Mouse (Mus musculus): ENCODE results near the gene Map3k19. TPM values are rescaled to one million over a fixed set of nuclear protein-coding genes. Genes with fewer than 3 reads are reported as not detected.

Map3k19 gene
- polyA plus RNA-seq (2017; shearing (Covaris generic)): 0.17 TPM

DNA sequence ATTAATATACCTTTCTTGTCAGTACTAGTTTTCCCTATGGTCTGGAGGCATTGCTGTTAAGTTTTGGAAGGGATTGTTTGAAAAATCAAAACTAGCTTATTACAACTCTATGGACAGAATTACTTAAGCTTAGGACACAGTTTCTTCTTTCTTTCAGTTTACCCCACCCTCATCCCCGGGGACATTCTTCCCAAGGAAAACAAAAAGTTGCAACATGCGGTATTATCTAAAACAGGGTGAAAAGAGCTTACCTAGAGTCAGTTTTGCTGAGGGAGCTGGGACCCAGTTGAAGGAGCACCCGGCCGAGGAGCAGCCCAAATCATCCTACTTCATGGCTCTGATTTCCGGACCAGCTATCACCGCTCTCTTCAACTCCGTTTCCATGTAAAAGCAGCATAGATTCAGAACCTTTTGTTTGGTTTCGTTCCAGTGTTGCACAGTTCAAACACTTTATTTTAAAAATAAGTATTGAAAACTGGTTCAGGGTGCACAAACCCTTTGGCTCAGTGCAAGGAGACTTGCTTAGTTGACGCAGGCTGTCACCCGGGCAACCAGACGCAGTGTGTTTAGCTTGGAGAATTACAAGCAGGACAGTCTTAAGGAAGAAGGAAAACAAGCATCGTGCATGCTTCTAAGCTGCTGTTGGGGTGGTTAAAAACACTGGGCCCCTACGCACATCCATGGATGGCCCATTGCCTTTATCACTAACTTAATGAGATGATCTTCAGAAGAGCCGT lies at the start of gene Map3k19:
Map3k19 (minus strand) TSS at position 546 of the 737 bp plus-strand sequence.

GRCm38 (mm10) chr1:127868300-127869261 lies 13.8 kb upstream of the Map3k19 start, which contains the start of gene Rab3gap1:
Gene Rab3gap1 (plus strand): TSS chr1:127868773.

DNA sequence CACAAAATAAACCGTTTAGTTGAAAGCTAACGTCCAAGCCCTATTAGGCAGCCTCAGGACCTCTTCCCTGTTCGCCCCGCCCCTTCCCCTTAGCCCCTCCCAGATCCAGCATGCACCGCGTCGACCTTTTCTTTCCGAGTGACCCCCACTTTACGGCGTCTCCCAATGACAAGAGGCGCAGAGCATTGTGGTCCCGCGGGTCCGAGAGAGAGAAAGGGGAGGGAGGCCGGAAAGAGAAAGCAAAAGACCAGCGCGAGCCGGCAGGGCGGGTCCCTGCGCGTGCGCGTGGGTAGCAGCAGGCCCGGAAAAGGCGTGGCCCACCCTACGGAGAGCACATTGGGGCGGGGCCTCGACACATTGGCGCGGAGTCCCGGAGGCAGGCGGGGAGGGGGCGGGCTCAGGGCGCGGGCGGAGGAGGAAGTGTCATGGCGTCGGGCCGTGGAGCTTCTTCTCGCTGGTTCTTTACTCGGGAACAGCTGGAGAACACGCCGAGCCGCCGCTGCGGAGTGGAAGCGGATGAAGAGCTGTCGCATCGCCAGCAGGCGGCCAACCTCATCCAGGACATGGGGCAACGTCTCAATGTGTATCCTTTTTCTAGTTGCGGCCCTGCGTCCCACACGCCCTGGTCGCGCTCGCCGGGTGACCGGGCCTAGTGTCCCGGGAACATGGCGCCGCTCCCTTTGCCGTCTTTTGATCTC lies 80.9 kb downstream of the Map3k19 start, which contains the start of gene Ccnt2:
Ccnt2 (plus strand) TSS at position 362 of the 698 bp plus-strand sequence.

Other genes starting within 250 kb of the Map3k19 start
- 2.8 TPM for gene Tmem163, start 175.5 kb downstream of the Map3k19 start, polyA plus RNA-seq (2017; shearing (Covaris generic))
- gene Acmsd, start 125.6 kb downstream of the Map3k19 start, polyA plus RNA-seq (2017; shearing (Covaris generic)): not detected
- 88.6 TPM for gene Ccnt2, start 80.9 kb downstream of the Map3k19 start, polyA plus RNA-seq (2017; shearing (Covaris generic))
- 45.7 TPM for gene Rab3gap1, start 13.7 kb upstream of the Map3k19 start, polyA plus RNA-seq (2017; shearing (Covaris generic))
- gene Zranb3, start 248.0 kb upstream of the Map3k19 start, polyA plus RNA-seq (2017; shearing (Covaris generic)): 1.4 TPM
- gene R3hdm1, start 248.3 kb upstream of the Map3k19 start, polyA plus RNA-seq (2017; shearing (Covaris generic)): 64.1 TPM

All from effector memory CD4-positive, alpha-beta T cell, adult 7 months (primary cell).